Mouse (Mus musculus): ENCODE data around the gene Cwc22.

- TF ChIP-seq CTCF (IDR thresholded peaks at IDR 0.05; ENCODE audit: low read depth) (no peak), EP300 (IDR thresholded peaks at IDR 0.05; ENCODE audit: low read depth) (no peak)
Measured at GRCm38 (mm10) chr2:77993727-77994401, 47.7 kb upstream of the Cwc22 start.
